Mouse (Mus musculus): ENCODE results near the gene Dhrs3. TPM values are rescaled to one million over a fixed set of nuclear protein-coding genes. Genes with fewer than 3 reads are reported as not detected.

The Dhrs3 gene
- polyA plus RNA-seq, 1 experiment from 2014 or later, result 123 TPM

DNA sequence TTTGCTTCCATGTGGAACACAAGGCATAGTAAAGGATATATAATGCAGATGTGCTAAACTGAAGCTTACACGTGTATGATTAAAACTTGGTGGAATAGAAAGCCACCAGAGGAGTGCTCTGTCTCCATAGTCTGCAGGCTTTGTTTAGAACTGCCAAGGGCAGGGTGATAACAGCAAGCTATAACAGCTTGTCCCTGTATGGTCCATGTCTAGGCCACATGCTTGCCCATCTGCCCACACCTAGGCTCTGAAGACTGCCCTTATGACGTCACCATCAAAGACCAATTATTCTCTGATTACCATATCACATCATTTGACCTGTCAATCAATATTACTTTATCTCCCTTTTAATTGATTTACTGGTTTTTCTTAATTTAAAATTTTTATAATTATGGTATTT is 72.6 kb downstream of the Dhrs3 start:
- no peak for DNase-seq (ENCODE audit: low spot score)
- Histone ChIP-seq H3K9me3 (ENCODE audit: control insufficient read depth, low read length) (no peaks in the 10 kb centered on the region), H3K27ac (ENCODE audit: low read depth) (no peak overlapping the region)

DNA sequence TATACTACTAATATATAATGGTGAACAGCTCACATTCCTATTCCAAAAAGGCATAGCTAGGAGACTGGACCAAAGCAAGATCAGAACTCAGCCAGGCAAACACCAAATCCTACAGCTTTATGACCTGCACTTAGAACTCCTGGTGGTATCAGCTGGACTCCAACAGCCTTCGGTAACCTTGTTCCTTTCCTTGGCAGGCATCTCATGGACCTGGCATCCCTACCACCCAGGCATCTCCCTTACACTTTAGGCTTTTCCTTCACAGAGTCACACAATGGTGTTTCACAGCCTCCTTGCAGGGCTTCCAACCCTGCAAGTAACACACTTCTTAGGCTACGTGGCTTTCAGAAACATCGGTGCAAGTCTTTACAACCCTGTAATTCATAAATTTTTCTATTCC is 75.7 kb downstream of the Dhrs3 start:
- Histone ChIP-seq H3K27me3 (replicated peaks; ENCODE audit: control insufficient read depth, insufficient read depth, low read length) (no peaks in the 10 kb centered on the region), H3K4me1 (replicated peaks; ENCODE audit: control insufficient read depth, insufficient read depth, low read length) (peaks cover 3% of the 10 kb centered on the region; the same call in 1 of the 2 replicates), H3K4me3 (ENCODE audit: low read depth, low read length) (no peak overlapping the region), H3K9me3 (ENCODE audit: control insufficient read depth, low read length) (no peaks in the 10 kb centered on the region), H3K9ac (ENCODE audit: low read length) (no peak overlapping the region), H3K36me3 (ENCODE audit: control insufficient read depth, insufficient read depth, low read length) (0 out of 2 replicates have a peak, but pooled peaks cover 4% of the 10 kb centered on the region), H3K27ac (ENCODE audit: low read depth) (no peak overlapping the region), H3K4me2 (ENCODE audit: low read length) (no peak overlapping the region)
- WGBS, result 90% methylated on average over 3 of the region's 3 CpGs
- no peak for DNase-seq (ENCODE audit: low spot score)
- no peak for ATAC-seq (replicated peaks; ENCODE audit: low FRiP score, low TSS enrichment, low read depth)

More for the DNA sequence above, 72.6 kb downstream of the Dhrs3 start:
- no peak overlapping the region for H3K9ac ChIP-seq (ENCODE audit: low read length)
- H3K4me3 ChIP-seq (ENCODE audit: low read depth, low read length), result no peak overlapping the region
- H3K27me3 ChIP-seq (replicated peaks; ENCODE audit: control insufficient read depth, insufficient read depth, low read length), result no peaks in the 10 kb centered on the region
- no peaks in the 10 kb centered on the region for H3K36me3 ChIP-seq (ENCODE audit: control insufficient read depth, insufficient read depth, low read length)
- 69% methylated on average over 2 of the region's 2 CpGs for WGBS
- peaks cover 3% of the 10 kb centered on the region; the same call in 1 of the 2 replicates for H3K4me1 ChIP-seq (replicated peaks; ENCODE audit: control insufficient read depth, insufficient read depth, low read length)
- ATAC-seq (replicated peaks; ENCODE audit: low FRiP score, low TSS enrichment, low read depth), result no peak
- no peak overlapping the region for H3K4me2 ChIP-seq (ENCODE audit: low read length)

DNA sequence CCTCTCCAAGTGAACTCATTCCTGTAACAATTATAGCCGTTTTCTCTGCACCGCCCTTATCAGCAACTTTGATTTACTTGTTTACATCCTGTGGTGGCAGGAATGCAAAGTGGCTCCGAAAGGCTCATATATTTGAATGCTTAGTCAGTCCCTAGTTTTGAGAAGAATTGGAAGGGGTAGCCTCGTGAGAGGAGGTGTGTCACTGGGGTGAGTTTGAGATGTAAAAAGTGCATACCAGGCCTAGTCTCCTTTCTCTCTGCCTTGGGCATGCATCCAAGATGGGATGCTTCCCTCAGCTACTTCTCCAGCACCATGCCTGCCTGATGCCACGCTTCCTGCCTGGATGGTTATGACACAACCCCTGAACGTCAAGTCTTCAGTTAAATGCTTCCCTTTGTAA is 76.4 kb downstream of the Dhrs3 start:
- H3K36me3 ChIP-seq (ENCODE audit: control insufficient read depth, insufficient read depth, low read length), result 0 out of 2 replicates have a peak, but pooled peaks cover 4% of the 10 kb centered on the region
- 50% methylated on average over 6 of the region's 6 CpGs for WGBS
- no peaks in the 10 kb centered on the region for H3K9me3 ChIP-seq (ENCODE audit: control insufficient read depth, low read length)
- H3K9ac ChIP-seq (ENCODE audit: low read length), result no peak overlapping the region
- no peaks in the 10 kb centered on the region for H3K27me3 ChIP-seq (replicated peaks; ENCODE audit: control insufficient read depth, insufficient read depth, low read length)
- no peak for ATAC-seq (replicated peaks; ENCODE audit: low FRiP score, low TSS enrichment, low read depth)
- no peak overlapping the region for H3K4me3 ChIP-seq (ENCODE audit: low read depth, low read length)
- H3K4me2 ChIP-seq (ENCODE audit: low read length), result no peak overlapping the region
- no peak for DNase-seq (ENCODE audit: low spot score)
- H3K4me1 ChIP-seq (replicated peaks; ENCODE audit: control insufficient read depth, insufficient read depth, low read length), result peaks cover 3% of the 10 kb centered on the region; the same call in 1 of the 2 replicates
- no peak overlapping the region for H3K27ac ChIP-seq (ENCODE audit: low read depth)

DNA sequence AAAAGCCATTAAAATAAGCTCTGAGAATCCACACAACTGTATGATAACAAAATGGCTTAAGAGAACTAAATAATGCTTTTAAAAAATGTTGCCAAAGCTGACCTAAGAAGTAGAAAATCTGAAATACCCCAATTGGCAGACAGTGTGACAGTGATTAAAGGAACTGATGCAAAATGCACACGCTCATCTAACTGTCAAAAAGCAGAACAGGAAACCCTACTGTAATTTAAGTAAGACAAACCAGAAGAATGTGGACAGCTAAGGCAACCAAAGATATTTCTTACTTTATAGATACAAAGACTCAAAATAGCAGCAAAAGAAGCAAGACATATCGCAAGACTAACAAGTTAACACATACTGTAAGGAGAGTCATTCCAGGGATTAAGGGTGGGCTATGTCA is 78.4 kb downstream of the Dhrs3 start:
- H3K9ac ChIP-seq (ENCODE audit: low read length), result no peak overlapping the region
- DNase-seq (ENCODE audit: low spot score) (no peak), ATAC-seq (replicated peaks; ENCODE audit: low FRiP score, low TSS enrichment, low read depth) (no peak)
- no peaks in the 10 kb centered on the region for H3K4me1 ChIP-seq (replicated peaks; ENCODE audit: control insufficient read depth, insufficient read depth, low read length)
- no peak overlapping the region for H3K4me3 ChIP-seq (ENCODE audit: low read depth, low read length)
- peaks cover 8% of the 10 kb centered on the region; the same call in 1 of the 2 replicates for H3K36me3 ChIP-seq (ENCODE audit: control insufficient read depth, insufficient read depth, low read length)
- H3K27me3 ChIP-seq (replicated peaks; ENCODE audit: control insufficient read depth, insufficient read depth, low read length), result no peaks in the 10 kb centered on the region
- no peak overlapping the region for H3K4me2 ChIP-seq (ENCODE audit: low read length)
- no peak overlapping the region for H3K27ac ChIP-seq (ENCODE audit: low read depth)
- 74% methylated on average over 2 of the region's 2 CpGs for WGBS
- H3K9me3 ChIP-seq (ENCODE audit: control insufficient read depth, low read length), result no peaks in the 10 kb centered on the region

DNA sequence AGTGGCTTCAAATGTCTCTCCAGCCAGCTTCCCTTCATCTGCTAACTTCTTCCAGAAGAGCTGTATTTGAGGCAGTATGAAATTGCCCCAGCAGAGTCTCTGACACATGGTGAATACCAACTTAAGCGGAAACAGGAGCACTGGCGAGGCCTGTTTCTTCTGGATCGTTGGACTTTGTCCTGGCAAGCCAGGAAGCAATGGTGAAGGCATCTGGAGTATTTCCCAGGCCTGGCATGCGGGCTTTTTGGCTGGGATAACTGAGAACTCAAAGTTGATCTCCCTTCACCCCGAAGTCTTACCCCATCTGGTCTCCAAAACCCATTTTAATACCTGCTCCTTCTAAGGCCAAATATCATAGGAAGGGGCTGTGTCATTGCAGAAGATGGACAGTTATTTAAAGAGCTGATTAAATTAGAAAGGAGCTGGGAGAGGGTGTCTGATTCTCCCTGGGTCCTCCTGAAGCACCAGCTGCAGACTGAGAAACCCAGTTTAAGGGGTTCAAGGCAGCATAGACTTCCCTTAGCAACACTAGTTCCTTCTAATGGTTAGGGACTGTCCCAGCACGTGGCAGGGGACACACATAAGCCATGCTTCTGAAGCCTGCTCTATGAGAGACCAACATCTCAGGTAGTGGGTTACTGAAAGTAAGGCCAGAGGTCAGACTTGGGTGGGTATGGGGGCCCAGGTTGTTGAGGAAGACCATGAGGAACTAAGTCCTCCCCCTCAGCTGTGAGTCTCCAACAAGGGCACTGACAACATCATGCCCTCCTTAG is 80.5 kb downstream of the Dhrs3 start:
- Histone ChIP-seq H3K4me1 (replicated peaks; ENCODE audit: control insufficient read depth, insufficient read depth, low read length) (no peaks in the 10 kb centered on the region), H3K9ac (ENCODE audit: low read length) (no peak overlapping the region), H3K27me3 (replicated peaks; ENCODE audit: control insufficient read depth, insufficient read depth, low read length) (no peaks in the 10 kb centered on the region), H3K36me3 (ENCODE audit: control insufficient read depth, insufficient read depth, low read length) (peaks cover 12% of the 10 kb centered on the region; the same call in 1 of the 2 replicates), H3K4me3 (ENCODE audit: low read depth, low read length) (no peak overlapping the region), H3K9me3 (ENCODE audit: control insufficient read depth, low read length) (no peaks in the 10 kb centered on the region), H3K4me2 (ENCODE audit: low read length) (no peak overlapping the region), H3K27ac (ENCODE audit: low read depth) (no peak overlapping the region)
- WGBS, result 79% methylated on average over 6 of the region's 6 CpGs
- DNase-seq (ENCODE audit: low spot score), result no peak
- no peak for ATAC-seq (replicated peaks; ENCODE audit: low FRiP score, low TSS enrichment, low read depth)

DNA sequence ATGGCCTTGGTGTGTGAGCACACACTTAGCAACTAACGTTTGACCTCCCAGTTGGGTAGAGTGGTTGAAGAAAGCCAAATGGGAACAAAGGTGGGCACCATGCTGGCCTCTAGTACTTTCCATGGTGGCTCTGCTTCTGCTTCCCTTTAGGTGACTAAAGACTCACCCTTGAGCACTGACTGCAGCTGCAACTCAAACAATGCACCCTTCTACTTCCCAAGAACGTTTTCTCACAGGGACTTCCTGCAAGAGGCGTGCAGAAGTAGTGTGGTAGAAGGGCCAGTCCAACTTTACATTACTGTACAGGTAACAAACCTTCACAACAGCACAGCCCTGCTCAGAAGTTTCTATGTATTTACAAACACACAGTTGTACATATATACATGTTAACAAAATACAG is 81.8 kb downstream of the Dhrs3 start:
- 71% methylated on average over 3 of the region's 3 CpGs for WGBS
- Histone ChIP-seq H3K9me3 (ENCODE audit: control insufficient read depth, low read length) (no peaks in the 10 kb centered on the region), H3K9ac (ENCODE audit: low read length) (no peak overlapping the region), H3K4me2 (ENCODE audit: low read length) (no peak overlapping the region), H3K4me3 (ENCODE audit: low read depth, low read length) (no peak overlapping the region), H3K4me1 (replicated peaks; ENCODE audit: control insufficient read depth, insufficient read depth, low read length) (no peaks in the 10 kb centered on the region), H3K27ac (ENCODE audit: low read depth) (no peak overlapping the region), H3K36me3 (ENCODE audit: control insufficient read depth, insufficient read depth, low read length) (peaks cover 12% of the 10 kb centered on the region; the same call in 1 of the 2 replicates), H3K27me3 (replicated peaks; ENCODE audit: control insufficient read depth, insufficient read depth, low read length) (no peaks in the 10 kb centered on the region)
- ATAC-seq (replicated peaks; ENCODE audit: low FRiP score, low TSS enrichment, low read depth) (no peak), DNase-seq (ENCODE audit: low spot score) (no peak)

DNA sequence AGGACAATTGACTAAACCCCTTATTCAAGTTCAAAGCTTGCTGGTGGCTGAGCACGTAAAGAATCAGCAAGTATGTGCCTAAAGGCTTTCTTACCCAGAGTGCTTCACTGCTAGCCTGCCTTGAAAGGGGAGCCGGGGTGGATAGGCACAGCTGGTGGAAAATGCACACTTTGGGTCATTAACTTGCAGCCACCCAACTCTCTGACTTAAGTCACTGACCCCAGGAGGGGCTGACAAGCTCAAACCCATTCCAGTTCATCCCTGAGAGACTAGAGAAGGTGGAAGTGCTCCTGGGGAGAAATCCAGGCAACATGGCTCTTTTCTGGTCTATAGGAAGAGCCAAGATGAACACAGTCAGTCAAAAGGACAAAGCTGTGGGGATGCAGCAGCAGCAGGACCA is 82.9 kb downstream of the Dhrs3 start:
- no peaks in the 10 kb centered on the region for H3K27me3 ChIP-seq (replicated peaks; ENCODE audit: control insufficient read depth, insufficient read depth, low read length)
- no peak for ATAC-seq (replicated peaks; ENCODE audit: low FRiP score, low TSS enrichment, low read depth)
- no peaks in the 10 kb centered on the region for H3K9me3 ChIP-seq (ENCODE audit: control insufficient read depth, low read length)
- H3K4me1 ChIP-seq (replicated peaks; ENCODE audit: control insufficient read depth, insufficient read depth, low read length), result no peaks in the 10 kb centered on the region
- no peak overlapping the region for H3K9ac ChIP-seq (ENCODE audit: low read length)
- WGBS, result 71% methylated on average over 2 of the region's 2 CpGs
- no peak for DNase-seq (ENCODE audit: low spot score)
- no peak overlapping the region for H3K27ac ChIP-seq (ENCODE audit: low read depth)
- no peak overlapping the region for H3K4me2 ChIP-seq (ENCODE audit: low read length)
- no peak overlapping the region for H3K4me3 ChIP-seq (ENCODE audit: low read depth, low read length)
- peaks cover 14% of the 10 kb centered on the region; the same call in 1 of the 2 replicates for H3K36me3 ChIP-seq (ENCODE audit: control insufficient read depth, insufficient read depth, low read length)

DNA sequence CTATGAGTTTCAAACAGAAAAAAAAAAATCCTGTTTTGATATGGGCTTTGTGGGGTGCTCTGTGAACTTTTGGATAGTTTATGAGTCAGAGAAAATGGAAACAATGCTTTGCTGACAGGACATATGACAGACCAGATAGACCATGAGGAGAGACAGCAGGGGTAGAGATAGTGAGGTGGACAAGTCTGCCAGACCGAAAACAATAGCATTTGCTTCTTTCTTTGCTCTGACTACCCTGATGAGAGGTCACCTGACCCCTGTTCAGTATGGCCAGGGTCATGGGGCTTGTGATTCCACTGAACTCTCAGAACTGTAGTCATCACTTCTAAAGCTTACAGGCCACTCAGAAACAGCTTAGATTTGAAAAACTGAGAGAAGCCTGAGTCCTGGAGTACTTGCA is 84.4 kb downstream of the Dhrs3 start:
- DNase-seq (ENCODE audit: low spot score) (no peak), ATAC-seq (replicated peaks; ENCODE audit: low FRiP score, low TSS enrichment, low read depth) (no peak)
- Histone ChIP-seq H3K4me3 (ENCODE audit: low read depth, low read length) (no peak overlapping the region), H3K27ac (ENCODE audit: low read depth) (no peak overlapping the region), H3K27me3 (replicated peaks; ENCODE audit: control insufficient read depth, insufficient read depth, low read length) (no peaks in the 10 kb centered on the region), H3K36me3 (ENCODE audit: control insufficient read depth, insufficient read depth, low read length) (peaks cover 14% of the 10 kb centered on the region; the same call in 1 of the 2 replicates), H3K4me1 (replicated peaks; ENCODE audit: control insufficient read depth, insufficient read depth, low read length) (0 out of 2 replicates have a peak, but pooled peaks cover 2% of the 10 kb centered on the region), H3K9me3 (ENCODE audit: control insufficient read depth, low read length) (no peaks in the 10 kb centered on the region), H3K4me2 (ENCODE audit: low read length) (no peak overlapping the region), H3K9ac (ENCODE audit: low read length) (no peak overlapping the region)
- 70% methylated on average over 1 of the region's 1 CpGs for WGBS

Measured in intestine, embryonic 14.5 days (tissue).